Mouse (Mus musculus) neutrophil, adult 5-6 weeks (primary cell): ENCODE measurements at regions not wholly inside any gene's neighbourhood (a gene's known extent, or its start where the extent isn't known, plus 50 kb on each side); places are given as distances from the start of the nearest gene placed in this dataset.
"Not testable (repeated sequence)": the region's sequence is repeated elsewhere in the genome, so short reads cannot be mapped to it uniquely, and the experiment has no call there.

Experiments
- ATAC-seq: fragments of 151-379, 151-347 bp; 2 replicates; pipeline ENCODE4 v1.8.0; 2017; ENCODE audit warnings: mild to moderate bottlenecking, moderate TSS enrichment; ENCODE audit not compliant: insufficient number of reproducible peaks, poor library complexity, low FRiP score, severe bottlenecking; ENCODE audit errors: extremely low read depth

- ATAC-seq: no peak
Observed at GRCm38 (mm10) chr7:73063556-73063955, 311.8 kb upstream of the Rgma start.

GRCm38 (mm10) chr7:73068534-73068933, 306.8 kb upstream of the Rgma start:
- no peak for ATAC-seq

- no peak for ATAC-seq
Observed at GRCm38 (mm10) chr7:73069352-73069751, 306.0 kb upstream of the Rgma start.

DNA sequence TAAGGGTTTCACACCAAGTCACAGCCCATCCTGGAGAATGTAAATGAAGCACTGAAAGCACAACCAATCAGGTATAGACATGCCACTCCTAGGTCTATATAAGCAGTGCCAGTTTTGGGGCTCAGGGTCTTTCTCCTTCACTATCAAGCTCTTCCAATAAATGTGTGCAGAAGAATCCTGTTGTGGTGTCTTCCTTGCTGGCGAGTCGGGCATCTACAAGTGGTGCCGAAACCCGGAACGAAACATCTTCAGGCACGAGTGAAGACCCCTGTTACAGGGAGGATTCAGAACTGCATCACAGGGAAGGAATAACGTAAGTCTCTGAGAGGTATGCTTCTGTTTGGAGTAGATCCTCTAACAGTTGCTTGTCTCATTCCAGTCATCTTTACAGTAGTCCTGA, 299.9 kb upstream of the Rgma start:
- not testable (repeated sequence) for ATAC-seq

- ATAC-seq: no peak
Observed at GRCm38 (mm10) chr7:73087496-73088185, 287.7 kb upstream of the Rgma start.

DNA sequence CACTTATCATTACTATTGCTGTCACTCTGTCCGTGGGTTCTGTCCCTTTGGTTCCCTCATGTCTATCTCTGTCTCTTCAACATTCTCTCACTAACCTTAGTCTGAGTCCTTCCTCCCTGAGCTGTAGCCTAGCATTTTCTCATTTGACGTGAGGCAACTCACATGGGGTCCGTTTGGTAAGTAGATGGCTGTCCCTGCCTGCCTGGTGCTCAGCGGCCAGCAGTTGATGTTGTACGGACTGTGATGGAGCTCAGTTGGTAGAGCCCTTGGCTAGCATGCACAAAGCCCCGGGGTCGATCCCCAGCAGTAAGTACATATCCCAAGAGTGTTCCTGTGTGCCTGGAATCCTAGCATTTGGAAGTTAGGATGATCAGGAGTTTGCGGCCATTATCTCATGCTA, 287.0 kb upstream of the Rgma start:
- no peak for ATAC-seq

- no peak for ATAC-seq
Observed at GRCm38 (mm10) chr7:73091758-73092157, 283.6 kb upstream of the Rgma start.

- no peak for ATAC-seq
Observed at GRCm38 (mm10) chr7:73094059-73094458, 281.2 kb upstream of the Rgma start.

- ATAC-seq: no peak
Observed at GRCm38 (mm10) chr7:73118871-73119270, 256.4 kb upstream of the Rgma start.

GRCm38 (mm10) chr7:73120276-73120675, 255.0 kb upstream of the Rgma start:
- ATAC-seq: no peak

DNA sequence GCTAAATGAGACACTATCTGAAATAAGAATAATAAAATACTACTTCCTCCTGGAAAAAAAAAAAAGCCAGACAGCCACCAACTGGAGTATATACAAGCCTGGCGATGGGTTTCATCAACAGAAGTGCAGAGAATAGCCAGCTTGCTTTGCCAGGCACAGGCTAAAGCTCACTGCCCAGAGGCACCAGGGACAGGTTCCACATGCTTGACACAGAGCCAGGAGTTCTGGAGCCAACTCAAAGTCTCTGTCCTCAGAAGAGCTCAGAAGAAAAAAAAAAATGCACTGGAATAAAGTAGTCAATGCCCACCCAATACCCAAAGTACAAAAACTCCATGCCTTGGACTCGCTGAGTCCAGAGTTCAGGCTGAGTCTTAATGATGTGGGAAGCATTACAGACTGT, 250.3 kb upstream of the Rgma start:
- ATAC-seq: no peak

- ATAC-seq: no peak
Observed at GRCm38 (mm10) chr7:73125864-73126263, 249.4 kb upstream of the Rgma start.

DNA sequence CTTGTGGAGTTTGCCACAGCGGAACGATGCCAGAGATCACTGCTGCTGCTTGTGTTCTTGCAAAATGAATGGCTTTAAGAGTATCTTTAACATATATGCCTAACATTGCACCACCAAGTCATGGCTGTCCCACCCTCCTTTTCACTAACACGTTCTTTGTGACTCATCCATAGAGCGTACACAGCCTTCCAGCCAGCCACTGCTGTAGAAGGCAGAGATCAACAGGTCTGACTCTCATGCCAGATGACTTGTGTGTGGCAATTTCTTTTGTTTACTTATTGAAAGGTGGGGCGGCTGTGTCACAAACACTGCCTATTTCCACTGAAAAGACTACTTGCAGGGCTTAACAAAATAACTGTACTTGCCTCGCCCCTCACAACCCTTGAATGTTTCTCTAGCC, 239.5 kb upstream of the Rgma start:
- ATAC-seq: no peak

- no peak for ATAC-seq
Observed at GRCm38 (mm10) chr7:73138269-73138668, 237.0 kb upstream of the Rgma start.

- no peak for ATAC-seq
Observed at GRCm38 (mm10) chr7:73138861-73139493, 236.3 kb upstream of the Rgma start.

DNA sequence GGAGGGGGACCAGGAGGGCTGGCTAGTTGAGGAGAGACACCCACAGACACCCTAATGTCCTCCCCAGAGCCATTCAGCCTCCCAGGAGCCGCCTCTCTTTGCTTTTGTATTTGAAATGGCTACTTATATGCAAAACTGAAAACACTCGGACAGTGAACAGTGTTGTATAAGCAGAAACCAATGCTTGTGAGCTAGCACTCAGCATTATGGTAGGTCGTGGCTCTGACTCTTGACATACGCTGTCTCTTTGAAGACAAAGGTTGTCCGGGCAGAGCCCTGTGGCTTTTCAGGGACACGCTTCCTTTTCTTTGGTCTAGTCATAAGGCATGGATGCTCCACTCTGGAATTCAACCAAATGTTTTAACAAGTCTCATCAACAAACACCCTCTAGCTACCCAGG, 235.4 kb upstream of the Rgma start:
- no peak for ATAC-seq

DNA sequence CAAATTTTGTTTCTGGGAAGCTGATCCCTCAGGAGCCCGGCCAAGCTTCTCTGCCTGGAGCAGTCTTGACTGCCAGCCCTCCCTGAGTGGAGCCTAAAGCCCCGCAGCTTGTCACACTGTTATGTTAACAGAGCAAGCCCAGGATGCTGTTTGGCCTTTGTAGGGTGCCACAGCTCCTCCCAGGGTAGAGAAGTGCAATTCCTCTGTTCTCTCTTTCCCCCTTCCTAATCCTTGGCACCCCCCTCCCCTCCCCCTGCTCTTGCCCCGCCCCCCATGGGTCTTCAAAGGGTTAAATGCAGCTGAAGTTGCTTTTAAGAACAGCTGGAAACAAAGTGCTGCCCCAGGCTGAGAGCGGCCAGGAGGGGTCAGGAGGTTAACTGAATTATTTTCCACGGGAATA, 234.1 kb upstream of the Rgma start:
- ATAC-seq: no peak

DNA sequence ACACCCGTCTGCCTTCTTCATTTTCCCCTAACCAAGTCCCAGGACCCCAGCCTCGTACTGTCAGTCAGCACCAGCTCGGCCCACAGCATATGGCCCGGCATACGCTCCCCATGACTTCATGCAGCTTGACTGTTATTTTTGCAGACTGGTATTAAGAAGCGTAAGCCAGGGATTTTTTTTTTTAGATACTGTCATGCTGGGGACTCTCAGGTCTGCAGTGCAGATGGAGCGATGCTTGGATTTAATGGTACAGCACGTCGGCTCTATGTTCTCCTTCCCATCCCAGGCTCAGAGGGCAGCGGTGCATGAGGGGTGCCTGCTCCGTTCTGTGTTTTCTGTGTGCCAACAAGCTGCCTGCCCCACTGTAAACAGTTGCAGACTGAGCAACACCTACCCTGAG, 231.4 kb upstream of the Rgma start:
- ATAC-seq: no peak

DNA sequence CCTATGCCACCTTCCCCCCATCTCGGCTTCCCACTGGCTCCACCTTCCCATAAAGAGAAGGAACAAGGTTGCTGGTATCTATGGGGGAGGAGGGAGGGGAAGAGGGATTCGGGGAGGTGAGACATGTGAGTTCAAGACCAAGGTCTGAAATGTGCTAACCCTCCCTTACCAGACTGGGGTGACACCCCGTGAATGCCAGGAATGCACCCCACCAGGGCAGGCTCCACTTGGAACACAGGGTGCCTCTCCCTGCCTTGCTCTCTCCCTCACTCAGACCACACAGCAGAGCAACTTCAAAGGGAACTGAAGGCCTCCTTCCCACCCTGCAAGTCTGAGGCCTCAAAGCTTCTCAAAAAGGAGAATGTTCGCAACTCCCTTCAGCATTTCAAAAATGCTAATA, 230.5 kb upstream of the Rgma start:
- ATAC-seq: no peak

GRCm38 (mm10) chr7:73147251-73147650, 228.1 kb upstream of the Rgma start:
- ATAC-seq: no peak

DNA sequence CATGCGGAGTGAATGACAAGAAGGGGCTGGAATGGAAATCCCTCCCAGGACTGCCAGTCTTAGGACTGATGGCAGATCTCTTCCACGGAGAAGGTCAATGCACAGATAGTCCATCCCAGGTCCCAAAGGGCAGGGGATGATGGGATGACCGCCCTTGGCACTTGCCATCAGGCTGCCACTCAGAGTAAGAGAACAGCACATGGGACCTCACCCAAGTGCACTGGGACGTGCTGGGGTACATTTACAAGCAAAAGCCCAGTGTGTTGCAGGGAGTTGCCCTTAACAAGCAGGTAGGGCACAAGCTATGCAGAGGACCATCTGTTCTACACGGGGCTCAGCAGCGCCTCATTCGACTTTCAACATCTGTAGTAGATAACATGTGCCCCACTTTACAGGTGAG, 224.9 kb upstream of the Rgma start:
- no peak for ATAC-seq
